Mouse (Mus musculus) liver, postnatal 0 days (tissue): ENCODE measurements around the gene Rpl18.

Source experiments
- CTCF ChIP-seq: sonication (generic); IDR thresholded peaks from 2 replicates; pipeline ENCODE4 v1.5.1; 2016; ENCODE audit warnings: antibody characterized with exemption, low read depth
- EP300 ChIP-seq: IDR thresholded peaks from 2 replicates; pipeline ENCODE4 v1.6.1; 2016; ENCODE audit warnings: antibody characterized with exemption, low read depth, mild to moderate bottlenecking

DNA sequence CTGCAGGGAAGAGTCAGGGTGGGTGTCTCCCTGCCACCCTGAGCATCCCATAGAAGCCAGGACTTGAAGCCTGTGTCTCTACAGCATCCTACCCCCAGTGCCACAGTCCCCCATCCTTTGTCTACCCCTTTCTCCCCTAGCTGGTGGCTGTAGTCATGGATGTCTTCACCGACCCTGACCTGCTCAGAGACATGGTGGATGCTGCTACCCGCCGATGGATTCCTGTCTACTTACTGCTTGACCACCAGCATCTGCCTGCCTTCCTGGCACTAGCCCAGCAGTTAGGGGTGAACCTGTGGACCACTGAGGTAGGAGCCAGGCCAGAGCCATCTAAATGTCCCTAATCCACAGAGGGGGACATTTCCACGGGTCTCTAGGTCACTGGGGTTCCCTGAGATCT is 8.0 kb downstream of the Rpl18 start:
- TF ChIP-seq EP300 (no peak), CTCF (no peak)
